Mouse (Mus musculus): ENCODE measurements around the gene Tdp1. TPM values are rescaled to one million over a fixed set of nuclear protein-coding genes. Genes with fewer than 3 reads are reported as not detected.

The Tdp1 gene
- polyA plus RNA-seq, 1 experiment = 68.7 TPM

DNA sequence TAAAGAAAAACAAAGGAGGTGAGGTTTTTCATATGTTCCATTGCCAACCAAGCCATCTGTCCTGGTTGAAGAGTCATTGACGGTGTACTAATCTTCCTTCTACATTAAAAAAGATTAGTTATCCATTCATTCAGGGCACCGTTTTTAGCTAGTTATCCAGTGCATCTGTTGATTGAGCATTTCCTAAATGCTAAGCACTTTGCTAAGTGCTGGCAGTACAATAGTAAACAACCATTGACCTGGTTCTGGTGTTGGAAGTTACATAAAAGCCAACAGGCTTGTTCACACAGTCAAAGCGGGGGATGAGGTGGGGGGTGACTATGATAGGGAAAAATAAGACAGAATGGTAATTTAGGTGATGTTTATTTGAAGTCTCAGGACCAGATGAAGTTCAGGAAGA lies 35.3 kb downstream of the Tdp1 start:
- no peak overlapping the region for H3K27ac ChIP-seq (ENCODE audit: insufficient read depth, low read length)
- no peak overlapping the region for H3K9ac ChIP-seq (ENCODE audit: low read depth, poor library complexity, severe bottlenecking)
- H3K4me1 ChIP-seq (ENCODE audit: control insufficient read depth, insufficient read depth, low read length) = no peaks in the 10 kb centered on the region
- H3K36me3 ChIP-seq (ENCODE audit: control insufficient read depth, insufficient read depth, low read length, poor library complexity, severe bottlenecking) = peaks cover 3% of the 10 kb centered on the region; the same call in 1 of the 2 replicates
- no peak for TF ChIP-seq EP300 (IDR thresholded peaks at IDR 0.05; ENCODE audit: insufficient read depth, low read depth, low read length)
- H3K27me3 ChIP-seq (ENCODE audit: control insufficient read depth, insufficient read depth, low read length, poor library complexity, severe bottlenecking) = no peaks in the 10 kb centered on the region
- H3K4me3 ChIP-seq (ENCODE audit: low read depth, low read length) = no peak overlapping the region
- H3K9me3 ChIP-seq (replicated peaks; ENCODE audit: control insufficient read depth, insufficient read depth, low read length, poor library complexity, severe bottlenecking) = no peaks in the 10 kb centered on the region

DNA sequence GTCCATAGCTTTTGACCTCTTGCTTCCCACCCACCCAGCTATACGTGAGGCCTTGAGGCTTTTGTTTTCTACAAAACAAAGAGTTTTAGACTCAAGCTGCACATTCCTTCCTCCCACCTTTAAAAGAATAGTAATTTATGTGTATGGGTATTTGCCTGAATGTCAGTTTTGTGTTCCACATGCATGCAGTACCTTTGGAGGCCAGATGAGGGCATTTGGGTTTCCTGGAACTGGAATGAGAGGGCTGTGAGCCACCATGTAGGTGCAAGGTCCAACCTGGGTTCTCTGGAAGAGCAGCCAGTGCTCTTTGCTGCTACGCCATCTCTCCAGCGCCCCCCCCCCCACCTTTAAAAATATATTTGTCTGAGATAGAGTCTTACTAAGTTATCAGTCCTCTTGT lies 36.7 kb downstream of the Tdp1 start:
- Histone ChIP-seq H3K27me3 (ENCODE audit: control insufficient read depth, insufficient read depth, low read length, poor library complexity, severe bottlenecking) (no peaks in the 10 kb centered on the region), H3K27ac (ENCODE audit: insufficient read depth, low read length) (no peak overlapping the region), H3K36me3 (ENCODE audit: control insufficient read depth, insufficient read depth, low read length, poor library complexity, severe bottlenecking) (peaks cover 3% of the 10 kb centered on the region; the same call in 1 of the 2 replicates), H3K4me3 (ENCODE audit: low read depth, low read length) (no peak overlapping the region), H3K9me3 (replicated peaks; ENCODE audit: control insufficient read depth, insufficient read depth, low read length, poor library complexity, severe bottlenecking) (no peaks in the 10 kb centered on the region), H3K4me1 (ENCODE audit: control insufficient read depth, insufficient read depth, low read length) (no peaks in the 10 kb centered on the region), H3K9ac (ENCODE audit: low read depth, poor library complexity, severe bottlenecking) (no peak overlapping the region)
- TF ChIP-seq POLR2A (IDR thresholded peaks at IDR 0.05; ENCODE audit: insufficient read depth, low read length) (no peak), EP300 (IDR thresholded peaks at IDR 0.05; ENCODE audit: insufficient read depth, low read depth, low read length) (no peak), CTCF (IDR thresholded peaks at IDR 0.05; ENCODE audit: low read depth, low read length) (peak; percentile 36)

DNA sequence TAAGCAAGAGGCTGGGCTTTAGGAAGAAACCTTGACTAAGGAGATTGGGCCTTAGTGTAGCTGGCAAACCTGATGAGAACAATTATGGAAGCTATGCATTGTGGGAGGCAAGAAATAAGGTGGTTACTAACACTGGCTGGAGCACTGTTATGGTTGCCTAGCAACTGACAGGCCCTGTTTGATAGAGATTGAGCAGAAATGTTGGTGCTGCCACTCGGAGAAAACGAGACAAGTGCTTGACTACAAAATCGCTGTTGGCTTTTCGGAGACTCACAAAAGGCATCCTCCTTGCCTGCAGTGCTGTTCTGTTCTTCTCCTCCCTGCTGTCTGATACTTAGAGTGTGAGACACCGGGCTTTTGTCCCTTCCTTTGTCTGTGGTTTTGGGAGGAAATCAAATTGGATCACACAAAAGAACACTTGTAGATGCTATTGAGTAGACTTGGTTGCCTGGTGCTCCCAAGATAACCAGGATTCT lies 38.9 kb downstream of the Tdp1 start:
- Histone ChIP-seq H3K27ac (ENCODE audit: insufficient read depth, low read length) (no peak overlapping the region), H3K27me3 (ENCODE audit: control insufficient read depth, insufficient read depth, low read length, poor library complexity, severe bottlenecking) (no peaks in the 10 kb centered on the region), H3K4me3 (ENCODE audit: low read depth, low read length) (no peak overlapping the region), H3K9me3 (replicated peaks; ENCODE audit: control insufficient read depth, insufficient read depth, low read length, poor library complexity, severe bottlenecking) (no peaks in the 10 kb centered on the region), H3K9ac (ENCODE audit: low read depth, poor library complexity, severe bottlenecking) (no peak overlapping the region), H3K4me1 (ENCODE audit: control insufficient read depth, insufficient read depth, low read length) (no peaks in the 10 kb centered on the region), H3K36me3 (ENCODE audit: control insufficient read depth, insufficient read depth, low read length, poor library complexity, severe bottlenecking) (peaks cover 3% of the 10 kb centered on the region; the same call in 1 of the 2 replicates)
- TF ChIP-seq EP300 (IDR thresholded peaks at IDR 0.05; ENCODE audit: insufficient read depth, low read depth, low read length) (no peak), CTCF (IDR thresholded peaks at IDR 0.05; ENCODE audit: low read depth, low read length) (no peak), POLR2A (IDR thresholded peaks at IDR 0.05; ENCODE audit: insufficient read depth, low read length) (no peak)

DNA sequence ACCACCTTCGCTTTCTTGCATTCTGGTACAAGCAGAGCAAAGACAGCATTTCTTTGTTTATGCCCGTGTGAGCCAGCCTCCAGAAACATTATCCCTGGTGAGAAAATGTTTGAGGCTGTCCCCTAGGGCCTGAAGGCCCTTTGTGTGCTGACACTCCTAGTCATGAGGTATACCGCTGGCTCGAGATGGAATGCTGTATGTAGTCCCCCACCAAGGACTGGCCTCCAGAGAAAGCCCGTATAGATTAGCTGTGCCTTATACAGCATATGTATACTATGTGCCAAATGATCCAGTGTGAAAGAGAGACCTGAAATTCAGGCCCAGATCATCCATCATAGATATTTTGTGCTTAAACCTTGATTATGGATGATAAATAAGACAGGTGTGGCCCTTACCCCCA lies 39.4 kb downstream of the Tdp1 start:
- Histone ChIP-seq H3K4me3 (ENCODE audit: low read depth, low read length) (no peak overlapping the region), H3K27ac (ENCODE audit: insufficient read depth, low read length) (no peak overlapping the region), H3K9me3 (replicated peaks; ENCODE audit: control insufficient read depth, insufficient read depth, low read length, poor library complexity, severe bottlenecking) (no peaks in the 10 kb centered on the region), H3K4me1 (ENCODE audit: control insufficient read depth, insufficient read depth, low read length) (no peaks in the 10 kb centered on the region), H3K9ac (ENCODE audit: low read depth, poor library complexity, severe bottlenecking) (no peak overlapping the region), H3K27me3 (ENCODE audit: control insufficient read depth, insufficient read depth, low read length, poor library complexity, severe bottlenecking) (no peaks in the 10 kb centered on the region), H3K36me3 (ENCODE audit: control insufficient read depth, insufficient read depth, low read length, poor library complexity, severe bottlenecking) (peaks cover 3% of the 10 kb centered on the region; the same call in 1 of the 2 replicates)
- no peak for TF ChIP-seq EP300 (IDR thresholded peaks at IDR 0.05; ENCODE audit: insufficient read depth, low read depth, low read length)
- no peak for TF ChIP-seq POLR2A (IDR thresholded peaks at IDR 0.05; ENCODE audit: insufficient read depth, low read length)
- TF ChIP-seq CTCF (IDR thresholded peaks at IDR 0.05; ENCODE audit: low read depth, low read length) = no peak

DNA sequence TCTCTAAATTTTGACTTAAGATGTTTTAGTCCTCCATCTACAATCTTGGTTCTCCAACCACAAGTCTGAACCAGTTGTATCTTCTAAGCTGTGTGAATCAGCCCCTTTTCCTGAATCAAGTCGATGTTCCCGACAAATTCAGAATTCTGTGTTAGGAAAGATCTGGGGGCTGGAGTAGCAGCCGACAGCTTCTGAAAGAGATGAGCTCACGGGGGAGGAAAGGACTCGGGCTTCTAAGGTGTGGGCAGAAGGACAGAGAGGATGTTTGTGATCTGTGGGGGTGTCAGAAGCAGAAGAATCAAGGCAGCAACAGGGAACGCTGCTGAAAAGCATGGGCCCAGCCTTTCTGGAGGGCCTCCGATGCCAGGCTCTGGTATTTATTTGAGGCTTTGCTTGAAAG lies 44.0 kb downstream of the Tdp1 start:
- Histone ChIP-seq H3K27ac (ENCODE audit: insufficient read depth, low read length) (no peak overlapping the region), H3K4me1 (ENCODE audit: control insufficient read depth, insufficient read depth, low read length) (no peaks in the 10 kb centered on the region), H3K27me3 (ENCODE audit: control insufficient read depth, insufficient read depth, low read length, poor library complexity, severe bottlenecking) (no peaks in the 10 kb centered on the region), H3K4me3 (ENCODE audit: low read depth, low read length) (no peak overlapping the region), H3K36me3 (ENCODE audit: control insufficient read depth, insufficient read depth, low read length, poor library complexity, severe bottlenecking) (no peaks in the 10 kb centered on the region; the same call in 1 of the 2 replicates), H3K9ac (ENCODE audit: low read depth, poor library complexity, severe bottlenecking) (no peak overlapping the region), H3K9me3 (replicated peaks; ENCODE audit: control insufficient read depth, insufficient read depth, low read length, poor library complexity, severe bottlenecking) (no peaks in the 10 kb centered on the region)
- TF ChIP-seq EP300 (IDR thresholded peaks at IDR 0.05; ENCODE audit: insufficient read depth, low read depth, low read length) (no peak), CTCF (IDR thresholded peaks at IDR 0.05; ENCODE audit: low read depth, low read length) (no peak), POLR2A (IDR thresholded peaks at IDR 0.05; ENCODE audit: insufficient read depth, low read length) (no peak)

DNA sequence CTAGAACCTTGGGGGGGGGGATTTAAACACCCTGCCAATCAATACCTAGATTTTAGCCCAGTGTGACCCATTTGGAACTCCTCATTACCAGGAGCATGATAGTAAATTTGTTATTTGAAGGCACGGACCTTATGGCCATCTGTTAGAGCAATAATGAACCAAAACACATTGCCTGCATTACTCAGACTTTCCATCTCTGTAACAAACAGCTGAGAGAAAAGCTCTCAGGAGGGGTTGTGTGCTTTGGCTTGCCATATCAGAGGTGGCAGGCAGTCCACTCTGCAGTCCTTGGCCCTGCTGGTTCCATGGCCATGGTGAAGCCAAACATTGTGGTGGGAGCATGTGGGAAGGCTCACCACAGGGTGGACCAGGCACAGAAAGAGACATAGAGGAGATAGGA lies 44.8 kb downstream of the Tdp1 start:
- H3K27ac ChIP-seq (ENCODE audit: insufficient read depth, low read length) = no peak overlapping the region
- no peaks in the 10 kb centered on the region for H3K4me1 ChIP-seq (ENCODE audit: control insufficient read depth, insufficient read depth, low read length)
- no peaks in the 10 kb centered on the region for H3K27me3 ChIP-seq (ENCODE audit: control insufficient read depth, insufficient read depth, low read length, poor library complexity, severe bottlenecking)
- TF ChIP-seq POLR2A (IDR thresholded peaks at IDR 0.05; ENCODE audit: insufficient read depth, low read length) (no peak), CTCF (IDR thresholded peaks at IDR 0.05; ENCODE audit: low read depth, low read length) (no peak), EP300 (IDR thresholded peaks at IDR 0.05; ENCODE audit: insufficient read depth, low read depth, low read length) (no peak)
- H3K36me3 ChIP-seq (ENCODE audit: control insufficient read depth, insufficient read depth, low read length, poor library complexity, severe bottlenecking) = no peaks in the 10 kb centered on the region; the same call in 1 of the 2 replicates
- no peak overlapping the region for H3K9ac ChIP-seq (ENCODE audit: low read depth, poor library complexity, severe bottlenecking)
- no peak overlapping the region for H3K4me3 ChIP-seq (ENCODE audit: low read depth, low read length)
- H3K9me3 ChIP-seq (replicated peaks; ENCODE audit: control insufficient read depth, insufficient read depth, low read length, poor library complexity, severe bottlenecking) = no peaks in the 10 kb centered on the region

Data from ES-Bruce4 (cell line).